Mouse (Mus musculus) frontal cortex, postnatal 25 days (tissue): ENCODE data around the gene Sdhb.

Experiments used
- DNase-seq, 2 experiments: peaks; one replicate each; pipeline ENCODE4 v3.0.0; 2022; ENCODE audit warnings: low spot score in 2 of 2

Gene Sdhb

GRCm38 (mm10) chr4:140948481-140948880 is 12.5 kb upstream of the Sdhb start:
- no peak for DNase-seq

GRCm38 (mm10) chr4:140949052-140949451 is 12.0 kb upstream of the Sdhb start:
- no peak for DNase-seq

- no peak for DNase-seq
Observed at GRCm38 (mm10) chr4:140949616-140950015, 11.4 kb upstream of the Sdhb start.

GRCm38 (mm10) chr4:140950574-140950973 is 10.4 kb upstream of the Sdhb start:
- DNase-seq = no peak

- DNase-seq = no peak
Observed at GRCm38 (mm10) chr4:140951861-140952641, 9.0 kb upstream of the Sdhb start.

- DNase-seq = no peak
Observed at GRCm38 (mm10) chr4:140957131-140957702, 3.8 kb upstream of the Sdhb start.

- DNase-seq = peak; percentile 54 to 74
Observed at GRCm38 (mm10) chr4:140957725-140958124, 3.3 kb upstream of the Sdhb start.

- no peak for DNase-seq
Observed at GRCm38 (mm10) chr4:140958319-140958718, 2.7 kb upstream of the Sdhb start.

GRCm38 (mm10) chr4:140959128-140959679 is 1.8 kb upstream of the Sdhb start:
- DNase-seq = no peak

- no peak for DNase-seq
Observed at GRCm38 (mm10) chr4:140959715-140960479, 1.1 kb upstream of the Sdhb start.

- no peak for DNase-seq
Observed at GRCm38 (mm10) chr4:140961467-140962206, 634 bp downstream of the Sdhb start.

GRCm38 (mm10) chr4:140962207-140962909 is 1.4 kb downstream of the Sdhb start:
- DNase-seq = no peak

GRCm38 (mm10) chr4:140962950-140963349 is 1.9 kb downstream of the Sdhb start:
- DNase-seq = no peak

GRCm38 (mm10) chr4:140963941-140964597 is 3.1 kb downstream of the Sdhb start:
- no peak for DNase-seq

GRCm38 (mm10) chr4:140964620-140965019 is 3.6 kb downstream of the Sdhb start:
- peak; percentile 64 to 69 for DNase-seq

- DNase-seq = no peak
Observed at GRCm38 (mm10) chr4:140967386-140968159, 6.6 kb downstream of the Sdhb start.

GRCm38 (mm10) chr4:140971691-140972090 is 10.7 kb downstream of the Sdhb start:
- no peak for DNase-seq

GRCm38 (mm10) chr4:140974408-140974807 is 13.4 kb downstream of the Sdhb start:
- DNase-seq = no peak

- no peak for DNase-seq
Observed at GRCm38 (mm10) chr4:140975356-140975755, 14.4 kb downstream of the Sdhb start.

GRCm38 (mm10) chr4:140977278-140977677 is 16.3 kb downstream of the Sdhb start:
- no peak for DNase-seq
